Mouse (Mus musculus) small intestine, adult 2 months (tissue): Measurements from ENCODE around the gene Znhit6.

Experiments
- CTCF ChIP-seq: fragments of 200-500 bp; IDR thresholded peaks from 2 replicates; pipeline ENCODE4 v1.5.1; 2012; ENCODE audit warnings: low read depth, mild to moderate bottlenecking, control low read depth, inconsistent platforms, low read length, moderate library complexity, mixed read lengths; ENCODE audit not compliant: insufficient replicate concordance, insufficient read length; ENCODE audit errors: extremely low read depth
- POLR2A ChIP-seq: fragments of 200-500 bp; IDR thresholded peaks from 2 replicates; pipeline ENCODE4 v1.6.1; 2012; ENCODE audit warnings: low read depth, mild to moderate bottlenecking, control low read depth, inconsistent platforms, low read length, moderate library complexity

- TF ChIP-seq CTCF (no peak), POLR2A (no peak)
Measured at GRCm38 (mm10) chr3:145640583-145640982, 64.6 kb downstream of the Znhit6 start.
